Mouse (Mus musculus) lung, adult 2 months (tissue): ENCODE measurements at regions not wholly inside any gene's neighbourhood (a gene's known extent, or its start where the extent isn't known, plus 50 kb on each side); places are given as distances from the start of the nearest gene placed in this dataset.

ENCODE experiments used
- CTCF ChIP-seq: fragments of 200-500 bp; IDR thresholded peaks from 2 replicates; pipeline ENCODE4 v1.5.1; 2011; ENCODE audit warnings: mild to moderate bottlenecking, low read length, control low read depth; ENCODE audit not compliant: insufficient read depth
- POLR2A ChIP-seq: fragments of 200-500 bp; IDR thresholded peaks from 2 replicates; pipeline ENCODE4 v1.6.1; 2011; ENCODE audit warnings: low read depth, mild to moderate bottlenecking, control low read depth, low read length, borderline replicate concordance; ENCODE audit errors: extremely low read depth

- TF ChIP-seq CTCF (no peak), POLR2A (no peak)
Observed at GRCm38 (mm10) chr9:61154721-61155120, 217.4 kb upstream of the Tle3 start.
